Mouse (Mus musculus): ENCODE data around the gene Aloxe3. TPM values are rescaled to one million over a fixed set of nuclear protein-coding genes. Genes with fewer than 3 reads are reported as not detected.

The Aloxe3 gene
- total RNA-seq, 1 experiment from 2014 or later = not detected

GRCm38 (mm10) chr11:69105227-69105626 is 20.5 kb upstream of the Aloxe3 start:
- ATAC-seq (ENCODE audit: extremely low read depth, insufficient number of reproducible peaks, low FRiP score, poor library complexity, severe bottlenecking) = no peak

GRCm38 (mm10) chr11:69105796-69106195 is 19.9 kb upstream of the Aloxe3 start:
- no peak for ATAC-seq (ENCODE audit: extremely low read depth, insufficient number of reproducible peaks, low FRiP score, poor library complexity, severe bottlenecking)

GRCm38 (mm10) chr11:69106299-69106698 is 19.4 kb upstream of the Aloxe3 start:
- ATAC-seq (ENCODE audit: extremely low read depth, insufficient number of reproducible peaks, low FRiP score, poor library complexity, severe bottlenecking) = no peak

- no peak for ATAC-seq (ENCODE audit: extremely low read depth, insufficient number of reproducible peaks, low FRiP score, poor library complexity, severe bottlenecking)
Observed at GRCm38 (mm10) chr11:69106842-69107241, 18.9 kb upstream of the Aloxe3 start.

- ATAC-seq (ENCODE audit: extremely low read depth, insufficient number of reproducible peaks, low FRiP score, poor library complexity, severe bottlenecking) = no peak
Observed at GRCm38 (mm10) chr11:69107676-69108075, 18.0 kb upstream of the Aloxe3 start.

- ATAC-seq (ENCODE audit: extremely low read depth, insufficient number of reproducible peaks, low FRiP score, poor library complexity, severe bottlenecking) = no peak
Observed at GRCm38 (mm10) chr11:69108223-69108622, 17.5 kb upstream of the Aloxe3 start.

GRCm38 (mm10) chr11:69109032-69109900 is 16.4 kb upstream of the Aloxe3 start:
- ATAC-seq (ENCODE audit: extremely low read depth, insufficient number of reproducible peaks, low FRiP score, poor library complexity, severe bottlenecking) = no peak

- peak; percentile 24 for ATAC-seq (ENCODE audit: extremely low read depth, insufficient number of reproducible peaks, low FRiP score, poor library complexity, severe bottlenecking)
Observed at GRCm38 (mm10) chr11:69110319-69111046, 15.2 kb upstream of the Aloxe3 start.

GRCm38 (mm10) chr11:69111051-69111810 is 14.5 kb upstream of the Aloxe3 start:
- no peak for ATAC-seq (ENCODE audit: extremely low read depth, insufficient number of reproducible peaks, low FRiP score, poor library complexity, severe bottlenecking)

GRCm38 (mm10) chr11:69111865-69112264 is 13.8 kb upstream of the Aloxe3 start:
- no peak for ATAC-seq (ENCODE audit: extremely low read depth, insufficient number of reproducible peaks, low FRiP score, poor library complexity, severe bottlenecking)

- no peak for ATAC-seq (ENCODE audit: extremely low read depth, insufficient number of reproducible peaks, low FRiP score, poor library complexity, severe bottlenecking)
Observed at GRCm38 (mm10) chr11:69114018-69114417, 11.7 kb upstream of the Aloxe3 start.

- ATAC-seq (ENCODE audit: extremely low read depth, insufficient number of reproducible peaks, low FRiP score, poor library complexity, severe bottlenecking) = no peak
Observed at GRCm38 (mm10) chr11:69114621-69115020, 11.1 kb upstream of the Aloxe3 start.

GRCm38 (mm10) chr11:69116843-69117242 is 8.9 kb upstream of the Aloxe3 start:
- no peak for ATAC-seq (ENCODE audit: extremely low read depth, insufficient number of reproducible peaks, low FRiP score, poor library complexity, severe bottlenecking)

GRCm38 (mm10) chr11:69117737-69118695 is 7.7 kb upstream of the Aloxe3 start:
- ATAC-seq (ENCODE audit: extremely low read depth, insufficient number of reproducible peaks, low FRiP score, poor library complexity, severe bottlenecking) = 0 out of 2 replicates have a peak, but pooled peaks have one; percentile 20

- no peak for ATAC-seq (ENCODE audit: extremely low read depth, insufficient number of reproducible peaks, low FRiP score, poor library complexity, severe bottlenecking)
Observed at GRCm38 (mm10) chr11:69118765-69119164, 6.9 kb upstream of the Aloxe3 start.

GRCm38 (mm10) chr11:69119446-69120155 is 6.1 kb upstream of the Aloxe3 start:
- ATAC-seq (ENCODE audit: extremely low read depth, insufficient number of reproducible peaks, low FRiP score, poor library complexity, severe bottlenecking) = no peak

- no peak for ATAC-seq (ENCODE audit: extremely low read depth, insufficient number of reproducible peaks, low FRiP score, poor library complexity, severe bottlenecking)
Observed at GRCm38 (mm10) chr11:69120221-69121000, 5.3 kb upstream of the Aloxe3 start, which contains the start of gene Hes7. Hes7 (plus strand) TSS chr11:69120404.

Measured in neutrophil, adult 5-6 weeks (primary cell).